Mouse (Mus musculus) kidney, adult 9 months (tissue): ENCODE results near the gene Usp4.

Source experiments
- DNase-seq: peaks from one replicate; pipeline ENCODE4 v3.0.0; 2022

Gene Usp4

GRCm38 (mm10) chr9:108342301-108342831 lies 5.3 kb upstream of the Usp4 start:
- peak; percentile 93 for DNase-seq

DNA sequence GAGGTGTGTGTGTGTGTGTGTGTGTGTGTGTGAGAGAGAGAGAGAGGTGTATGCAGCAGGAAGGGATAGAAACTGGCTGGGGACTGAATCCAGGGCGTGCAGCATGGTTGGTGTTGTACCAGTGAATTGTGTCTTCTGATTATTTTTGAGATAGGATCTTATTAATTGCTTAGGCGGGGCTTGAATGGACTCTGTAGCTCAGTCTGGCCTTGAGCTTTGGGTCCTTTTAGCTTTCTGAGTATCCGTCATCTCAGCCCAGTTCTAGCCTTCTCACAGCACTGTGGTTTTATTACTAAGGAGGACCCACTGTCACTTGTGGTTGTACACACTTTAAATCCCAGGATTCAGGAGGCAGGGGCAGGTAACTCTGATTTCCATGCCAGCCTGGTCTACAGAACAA lies 4.3 kb upstream of the Usp4 start:
- peak; percentile 22 for DNase-seq

DNA sequence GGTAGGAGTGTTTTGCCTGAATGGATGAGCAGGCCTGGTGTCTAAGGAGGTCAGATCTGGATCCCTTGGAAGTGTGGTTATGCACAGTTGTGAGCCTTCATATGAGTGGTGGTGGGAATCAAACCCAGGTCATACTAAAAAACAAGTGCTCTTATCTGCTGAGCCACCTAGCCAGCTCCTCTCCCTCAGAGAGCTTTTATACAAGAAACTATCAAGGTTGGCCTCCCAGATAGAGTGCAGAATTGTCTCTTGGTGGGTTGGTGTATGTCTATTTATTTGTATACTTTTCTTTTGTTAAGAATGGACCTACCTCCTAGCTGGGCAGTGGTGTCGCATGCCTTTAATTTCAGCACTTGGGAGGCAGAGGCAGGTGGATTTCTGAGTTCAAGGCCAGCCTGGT lies 3.8 kb upstream of the Usp4 start:
- no peak for DNase-seq

DNA sequence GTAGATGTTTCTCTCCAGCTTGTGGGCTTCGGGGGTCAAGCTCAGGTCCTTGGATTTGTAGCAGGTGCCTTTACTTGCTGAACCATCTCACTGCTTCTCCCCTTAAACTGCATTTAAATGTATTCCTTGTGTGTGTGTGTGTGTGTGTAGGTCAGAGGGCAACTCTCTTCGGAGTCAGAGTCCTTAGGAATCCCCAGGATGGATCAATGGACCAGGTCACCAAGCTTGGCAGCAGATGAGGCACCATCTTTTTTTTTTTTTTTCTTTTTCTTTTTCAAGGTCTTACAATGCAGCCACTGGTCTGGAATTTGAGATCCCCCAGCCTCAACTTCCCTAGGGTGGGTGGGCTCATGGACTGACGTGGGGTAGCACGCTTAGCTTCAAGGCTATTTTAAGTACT lies 3.2 kb upstream of the Usp4 start:
- peak; percentile 17 for DNase-seq

GRCm38 (mm10) chr9:108347024-108347423 lies 629 bp upstream of the Usp4 start:
- DNase-seq, result peak; percentile 60

- peak; percentile 42 for DNase-seq
These were observed 632 bp downstream of the Usp4 start for GRCm38 (mm10) chr9:108348290-108348680.

GRCm38 (mm10) chr9:108349727-108350126 lies 2.1 kb downstream of the Usp4 start:
- DNase-seq, result no peak

GRCm38 (mm10) chr9:108378234-108378633 lies 30.6 kb downstream of the Usp4 start:
- DNase-seq, result no peak

- DNase-seq, result no peak
These were observed 31.1 kb downstream of the Usp4 start for GRCm38 (mm10) chr9:108378736-108379135.

GRCm38 (mm10) chr9:108379294-108379693 lies 31.6 kb downstream of the Usp4 start:
- no peak for DNase-seq

GRCm38 (mm10) chr9:108381382-108381781 lies 33.7 kb downstream of the Usp4 start:
- DNase-seq, result no peak

DNA sequence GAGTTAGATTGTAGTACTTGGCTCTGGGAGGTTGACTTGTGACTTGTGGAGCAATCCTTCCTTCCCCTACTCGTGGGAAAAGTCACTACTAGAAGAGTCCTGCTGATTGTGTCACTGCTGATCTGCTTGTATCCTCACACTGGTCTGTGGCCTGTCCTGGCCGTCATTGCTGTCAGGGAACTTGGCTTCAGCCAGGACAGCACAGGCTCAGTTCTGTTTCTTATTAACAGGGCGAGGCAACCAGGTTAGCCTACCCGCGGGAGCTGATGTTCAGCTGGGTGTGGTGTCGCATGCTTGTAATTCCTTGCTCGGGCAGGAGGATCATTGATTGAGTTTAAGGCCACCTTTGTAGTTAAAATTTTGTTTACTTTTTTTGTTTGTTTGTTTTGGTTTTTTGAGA lies 37.4 kb downstream of the Usp4 start:
- peak; percentile 79 for DNase-seq

GRCm38 (mm10) chr9:108386816-108387215 lies 39.2 kb downstream of the Usp4 start:
- no peak for DNase-seq

DNA sequence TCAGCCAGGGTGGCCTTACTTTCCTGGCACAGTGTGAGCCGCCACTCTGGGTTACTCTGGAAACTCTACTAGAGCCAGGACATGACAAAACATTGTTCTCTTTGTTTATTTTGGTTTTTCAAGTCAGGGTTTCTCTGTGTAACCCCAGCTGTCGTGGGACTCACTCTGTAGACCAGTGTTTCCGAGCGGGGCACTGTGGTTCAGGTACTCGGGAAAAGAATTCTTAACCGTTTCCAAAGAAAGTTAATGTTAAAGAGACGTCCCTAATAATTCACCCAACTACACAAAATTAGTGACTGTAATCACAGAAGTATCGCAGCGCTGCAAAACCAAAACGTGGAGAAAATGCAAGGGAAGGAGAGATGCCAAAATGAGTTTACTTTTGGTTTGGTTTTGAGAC lies 40.9 kb downstream of the Usp4 start:
- peak; percentile 61 for DNase-seq

- DNase-seq, result peak; percentile 78
These were observed 41.6 kb downstream of the Usp4 start for GRCm38 (mm10) chr9:108389220-108389619.

GRCm38 (mm10) chr9:108392676-108393075 lies 45.0 kb downstream of the Usp4 start, which contains the start of gene 1700102P08Rik:
TSS of gene 1700102P08Rik (plus strand) at chr9:108392805.
- peak; percentile 92 for DNase-seq

- peak; percentile 72 for DNase-seq
These were observed 46.5 kb downstream of the Usp4 start for GRCm38 (mm10) chr9:108394191-108394590.

- DNase-seq, result no peak
These were observed 47.8 kb downstream of the Usp4 start for GRCm38 (mm10) chr9:108395427-108395826.

GRCm38 (mm10) chr9:108398324-108398723 lies 50.7 kb downstream of the Usp4 start:
- DNase-seq, result no peak

- DNase-seq, result peak; percentile 76
These were observed 53.7 kb downstream of the Usp4 start for GRCm38 (mm10) chr9:108401186-108401960.

GRCm38 (mm10) chr9:108403081-108403480 lies 55.4 kb downstream of the Usp4 start:
- no peak for DNase-seq

DNA sequence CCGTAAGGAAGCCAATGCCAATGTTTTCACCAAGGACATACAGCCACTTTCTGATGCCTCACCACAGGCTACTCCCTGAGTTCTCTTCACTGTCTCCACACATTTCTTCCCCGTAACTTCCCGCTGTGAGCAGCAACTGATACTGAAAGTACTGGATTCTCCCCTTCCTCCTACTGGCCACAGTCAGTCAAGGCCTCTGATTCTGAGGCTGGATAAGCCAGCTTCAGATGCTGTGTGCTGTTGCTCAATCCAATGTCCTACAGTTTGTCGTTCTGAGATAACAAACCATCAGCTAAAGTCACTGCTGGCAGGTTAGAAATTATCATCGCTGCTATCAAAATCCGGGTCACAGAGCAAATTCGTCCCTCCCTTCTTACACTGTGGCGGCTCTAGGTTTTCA lies 56.8 kb downstream of the Usp4 start:
- no peak for DNase-seq

- DNase-seq, result no peak
These were observed 61.9 kb downstream of the Usp4 start for GRCm38 (mm10) chr9:108409535-108409934.

- no peak for DNase-seq
These were observed 63.8 kb downstream of the Usp4 start for GRCm38 (mm10) chr9:108411381-108411942.
